Comparison of ENCODE assay signal across 17 mouse cellular contexts in genomic region chr19:43965496-43966085, GRCm38 (mm10). TPM values are rescaled to one million over a fixed set of nuclear protein-coding genes. Genes with fewer than 3 reads are reported as not detected.
DNase-seq lines count a peak whose midpoint lies in the region; ATAC-seq and TF ChIP-seq lines count a peak whose summit lies in the region.
"Had no signal": no experiment of that assay in that cellular context is flagged by ENCODE, and none has a peak within 500 bp of the region (broad histone marks: within the 10 kb centered on the region; RNA-seq: fewer than 3 reads in every experiment).

No protein-coding gene starts in this region.

- H3K79me2 ChIP-seq in MEL (ENCODE audit: control insufficient read depth, insufficient read depth, low read length, poor library complexity), result no peaks in the 10 kb centered on the region

- ATAC-seq in intestine, embryonic 16.5 days, result peak; percentile 33; the same call in 1 of the 2 replicates
- ATAC-seq in intestine, embryonic 15.5 days, result no peak
- peak; percentile 74 to 82 for ATAC-seq in hematopoietic stem cell, adult 5-6 weeks (replicated peaks in 1 of 2; ENCODE audit: insufficient read depth in 1 of 2, low FRiP score in 2 of 2, low TSS enrichment in 1 of 2, low read depth in 1 of 2, poor library complexity in 2 of 2, severe bottlenecking in 2 of 2)
- ATAC-seq in midbrain, postnatal 0 days (ENCODE audit: low FRiP score), result no peak
- ATAC-seq: midbrain, embryonic 16.5 days had no signal

- H3K27ac ChIP-seq in intestine, embryonic 16.5 days (ENCODE audit: low read length), result no peak overlapping the region
- no peak overlapping the region for H3K27ac ChIP-seq in intestine, embryonic 15.5 days
- no peak overlapping the region for H3K27ac ChIP-seq in MEL (ENCODE audit: control insufficient read depth, low read depth, low read length)
- no peak overlapping the region for H3K27ac ChIP-seq in midbrain, postnatal 0 days (ENCODE audit: low read depth, low read length)
- H3K27ac ChIP-seq: embryonic facial prominence, embryonic 13.5 days; forebrain, embryonic 12.5 days; hindbrain, embryonic 14.5 days; limb, embryonic 12.5 days had no signal

- 75% methylated on average over 11 of the region's 11 CpGs for WGBS in intestine, embryonic 16.5 days
- WGBS in intestine, embryonic 15.5 days, result 65% methylated on average over 11 of the region's 11 CpGs
- 88% methylated on average over 11 of the region's 11 CpGs for WGBS in midbrain, postnatal 0 days

- no peak for TF ChIP-seq POLR2A in MEL (IDR thresholded peaks at IDR 0.05; ENCODE audit: control insufficient read depth in 1 of 2, insufficient read depth in 1 of 2, low read depth in 1 of 2, low read length in 2 of 2, poor library complexity in 1 of 2)

- no peak for TF ChIP-seq EP300 in MEL (IDR thresholded peaks at IDR 0.05; ENCODE audit: low read depth in 1 of 2, low read length in 2 of 2)

- TF ChIP-seq CTCF in MEL (IDR thresholded peaks at IDR 0.05 in 2 of 3, conservative IDR thresholded peaks at IDR 0.05 in 1 of 3; ENCODE audit: control insufficient read depth in 1 of 3, insufficient read depth in 1 of 3, low read depth in 2 of 3, low read length in 3 of 3, poor library complexity in 1 of 3, severe bottlenecking in 1 of 3), result no peak
- no peak for TF ChIP-seq CTCF in midbrain, postnatal 0 days (IDR thresholded peaks at IDR 0.05)

- TF ChIP-seq RAD21 in MEL (IDR thresholded peaks at IDR 0.05; ENCODE audit: low read depth, low read length), result no peak

- H3K27me3 ChIP-seq in intestine, embryonic 16.5 days (replicated peaks; ENCODE audit: control insufficient read depth, insufficient read depth, low read length), result no peaks in the 10 kb centered on the region
- H3K27me3 ChIP-seq in intestine, embryonic 15.5 days (replicated peaks), result no peaks in the 10 kb centered on the region
- H3K27me3 ChIP-seq in MEL (ENCODE audit: control insufficient read depth in 1 of 2, insufficient read depth in 2 of 2, low read length in 2 of 2), result no peaks in the 10 kb centered on the region
- H3K27me3 ChIP-seq in midbrain, postnatal 0 days (ENCODE audit: insufficient read depth, low read length), result no peaks in the 10 kb centered on the region
- H3K27me3 ChIP-seq: forebrain, embryonic 12.5 days; limb, embryonic 12.5 days had no signal

- H3K36me3 ChIP-seq in intestine, embryonic 16.5 days (ENCODE audit: control insufficient read depth, insufficient read depth, low read length), result no peaks in the 10 kb centered on the region
- H3K36me3 ChIP-seq in intestine, embryonic 15.5 days, result no peaks in the 10 kb centered on the region
- no peaks in the 10 kb centered on the region for H3K36me3 ChIP-seq in MEL (ENCODE audit: control insufficient read depth in 1 of 2, insufficient read depth in 2 of 2, low read length in 2 of 2)
- H3K36me3 ChIP-seq in midbrain, postnatal 0 days (ENCODE audit: insufficient read depth, low read length), result no peaks in the 10 kb centered on the region
- H3K36me3 ChIP-seq: embryonic facial prominence, embryonic 13.5 days; forebrain, embryonic 12.5 days; limb, embryonic 12.5 days had no signal

- no peak overlapping the region for H3K4me3 ChIP-seq in intestine, embryonic 16.5 days (ENCODE audit: low read length)
- no peak overlapping the region for H3K4me3 ChIP-seq in intestine, embryonic 15.5 days (replicated peaks)
- no peak overlapping the region for H3K4me3 ChIP-seq in MEL (ENCODE audit: control insufficient read depth in 1 of 2, insufficient read depth in 1 of 2, low read depth in 2 of 2, low read length in 2 of 2)
- H3K4me3 ChIP-seq in midbrain, postnatal 0 days (ENCODE audit: low read depth, low read length), result no peak overlapping the region
- H3K4me3 ChIP-seq: embryonic facial prominence, embryonic 13.5 days; forebrain, embryonic 12.5 days; limb, embryonic 12.5 days had no signal

- no peaks in the 10 kb centered on the region for H3K9me3 ChIP-seq in intestine, embryonic 16.5 days (ENCODE audit: control insufficient read depth, low read length)
- H3K9me3 ChIP-seq in intestine, embryonic 15.5 days, result no peaks in the 10 kb centered on the region
- H3K9me3 ChIP-seq in MEL (replicated peaks; ENCODE audit: insufficient read depth, low read length), result no peaks in the 10 kb centered on the region
- no peaks in the 10 kb centered on the region for H3K9me3 ChIP-seq in midbrain, postnatal 0 days (ENCODE audit: low read length)

- peak; percentile 57 for DNase-seq in MEL (ENCODE audit: low read depth, low spot score)
- peak; percentile 15 to 28 for DNase-seq in spleen, postnatal 10 days (ENCODE audit: low spot score in 2 of 2)
- no peak for DNase-seq in midbrain, postnatal 0 days (ENCODE audit: low spot score)
- no peak for DNase-seq in adrenal gland, postnatal 36 days
- no peak for DNase-seq in urinary bladder, adult 18-20 months (ENCODE audit: low spot score in 2 of 2)
- DNase-seq: cerebellum, postnatal 10 days; gastrocnemius, postnatal 14 days; layer of hippocampus, postnatal 36 days; lung, postnatal 10 days had no signal

- H3K4me1 ChIP-seq in intestine, embryonic 16.5 days (ENCODE audit: control insufficient read depth, insufficient read depth, low read length), result no peaks in the 10 kb centered on the region
- H3K4me1 ChIP-seq in intestine, embryonic 15.5 days (replicated peaks), result 0 out of 2 replicates have a peak, but pooled peaks cover 5% of the 10 kb centered on the region
- H3K4me1 ChIP-seq in MEL (ENCODE audit: control insufficient read depth in 1 of 2, insufficient read depth in 2 of 2, low read length in 2 of 2), result 0 out of 4 replicates have a peak, but pooled peaks cover 0 to 3% of the 10 kb centered on the region in 2 experiments
- no peaks in the 10 kb centered on the region for H3K4me1 ChIP-seq in midbrain, postnatal 0 days (ENCODE audit: insufficient read depth, low read length)
- H3K4me1 ChIP-seq: embryonic facial prominence, embryonic 13.5 days; forebrain, embryonic 12.5 days; limb, embryonic 12.5 days had no signal

- no peak overlapping the region for H3K4me2 ChIP-seq in intestine, embryonic 16.5 days (ENCODE audit: low read depth, low read length)
- H3K4me2 ChIP-seq in intestine, embryonic 15.5 days (replicated peaks), result no peak overlapping the region
- no peak overlapping the region for H3K4me2 ChIP-seq in midbrain, postnatal 0 days (ENCODE audit: low read depth, low read length, poor library complexity, severe bottlenecking)
- H3K4me2 ChIP-seq: embryonic facial prominence, embryonic 13.5 days; forebrain, embryonic 12.5 days; hindbrain, embryonic 14.5 days; limb, embryonic 12.5 days had no signal

- no peak overlapping the region for H3K9ac ChIP-seq in intestine, embryonic 16.5 days (ENCODE audit: low read depth, low read length)
- no peak overlapping the region for H3K9ac ChIP-seq in intestine, embryonic 15.5 days
- H3K9ac ChIP-seq in MEL (ENCODE audit: control insufficient read depth, low read depth, low read length, poor library complexity, severe bottlenecking), result no peak overlapping the region
- H3K9ac ChIP-seq in midbrain, postnatal 0 days (replicated peaks; ENCODE audit: low read length, poor library complexity, severe bottlenecking), result no peak overlapping the region
- H3K9ac ChIP-seq: embryonic facial prominence, embryonic 13.5 days; forebrain, embryonic 12.5 days; hindbrain, embryonic 14.5 days; limb, embryonic 12.5 days had no signal

TF ChIP-seq in MEL, 35 proteins besides CTCF, POLR2A, EP300 and RAD21:
- TF ChIP-seq ELF1 (IDR thresholded peaks at IDR 0.05; ENCODE audit: low read depth, low read length) (0 out of 2 replicates have a peak, but pooled peaks have one; percentile 25), NRF1 (IDR thresholded peaks at IDR 0.05; ENCODE audit: insufficient read depth, low read depth, low read length, poor library complexity, severe bottlenecking) (no peak), ETS1 (IDR thresholded peaks at IDR 0.05; ENCODE audit: low read depth, low read length) (no peak)

RNA-seq across cellular contexts. Expression of gene Cpn1, which starts 20.8 kb away (rescaled TPM):
- 27.7 and 32.4 TPM in 2 replicates for polyA plus RNA-seq in intestine, embryonic 16.5 days (2015; fragmentation: Nextera tagmentation; extraction: Ambion mirVana)
- polyA plus RNA-seq in intestine, embryonic 15.5 days (2015; fragmentation: Nextera tagmentation; extraction: Ambion mirVana), result 21.4 and 26.2 TPM in 2 replicates
- total RNA-seq in MEL (2012; rRNA removed), result 0.27 and 0.39 TPM in 2 replicates
- polyA plus RNA-seq in MEL (2012; ENCODE audit: insufficient read depth in 1 of 2, insufficient read length in 2 of 2, low read depth in 1 of 2, low replicate concordance in 2 of 2, missing spikeins in 1 of 2), result under 1 TPM in 1 of 2 experiments, not detected in 1; 0.33 TPM
- not detected in 2 replicates for total RNA-seq in hematopoietic stem cell, adult 5-6 weeks (2017)
- total RNA-seq in midbrain, postnatal 0 days (2014; rRNA removed), result 0.27 TPM in 1 of 2 replicates, not detected in the other
- 0.38 and 0.48 TPM in 2 replicates for polyA plus RNA-seq in midbrain, postnatal 0 days (2015; fragmentation: Nextera tagmentation; extraction: Ambion mirVana)
- total RNA-seq in adrenal gland, postnatal 36 days (2021), result under 1 TPM in 1 of 2 experiments, not detected in 1; 0.26 TPM
- total RNA-seq: gastrocnemius, postnatal 14 days had no signal
- polyA plus RNA-seq: embryonic facial prominence, embryonic 13.5 days had no signal

RNA-seq across cellular contexts. Expression of gene Dnmbp, which starts 25.6 kb away (rescaled TPM):
- polyA plus RNA-seq in intestine, embryonic 16.5 days (2015; fragmentation: Nextera tagmentation; extraction: Ambion mirVana), result 34.2 and 34.3 TPM in 2 replicates
- polyA plus RNA-seq in intestine, embryonic 15.5 days (2015; fragmentation: Nextera tagmentation; extraction: Ambion mirVana), result 35.9 and 37.0 TPM in 2 replicates
- total RNA-seq in MEL (2012; rRNA removed), result 5.4 and 6.2 TPM in 2 replicates
- polyA plus RNA-seq in MEL (2012; ENCODE audit: insufficient read depth in 1 of 2, insufficient read length in 2 of 2, low read depth in 1 of 2, low replicate concordance in 2 of 2, missing spikeins in 1 of 2), result 1 to 10 TPM in 1 of 2 experiments, not detected in 1; 9.4 TPM
- total RNA-seq in hematopoietic stem cell, adult 5-6 weeks (2017), result 17.4 and 20.1 TPM in 2 replicates
- total RNA-seq in midbrain, postnatal 0 days (2014; rRNA removed), result 11.7 and 15.7 TPM in 2 replicates
- 5.6 and 5.9 TPM in 2 replicates for polyA plus RNA-seq in midbrain, postnatal 0 days (2015; fragmentation: Nextera tagmentation; extraction: Ambion mirVana)
- total RNA-seq in adrenal gland, postnatal 36 days (2021), result 10 to 100 TPM; 12.6 to 13.3 TPM

Comparison
In these comparisons a context has a peak if more than half of its experiments do, and no peak if none do; other contexts are left out.
1. ATAC-seq: peak in intestine, embryonic 16.5 days (single experiment) and hematopoietic stem cell, adult 5-6 weeks (2 of 2); none in intestine, embryonic 15.5 days (single experiment) and midbrain, postnatal 0 days (single experiment).
2. DNase-seq: peak in MEL (single experiment) and spleen, postnatal 10 days (2 of 2); none in midbrain, postnatal 0 days (single experiment), adrenal gland, postnatal 36 days (0 of 2) and urinary bladder, adult 18-20 months (0 of 2).